Mouse (Mus musculus) liver, embryonic 18 days (tissue): Measurements from ENCODE around the gene Mycs. TPM values are rescaled to one million over a fixed set of nuclear protein-coding genes. Genes with fewer than 3 reads are reported as not detected.

ENCODE experiments used
- polyA plus RNA-seq: library from polyadenylated mRNA; depleted of rRNA; stranded (reverse); fragments of >200 nt; gene quantifications from 2 replicates; pipeline ENCODE4 v1.2.3, GENCODE M21; 2012; rRNA removed

Gene Mycs
- polyA plus RNA-seq: not detected in 2 replicates

GRCm38 (mm10) chrX:5469165-5469564 lies at the start of gene Mycs:
Mycs (minus strand) TSS chrX:5469265.

Other genes with a start within 250 kb of the Mycs start
- not detected in 2 replicates for gene Btbd35f7, start 199.8 kb upstream of the Mycs start, polyA plus RNA-seq